Mouse (Mus musculus) heart, embryonic 13.5 days (tissue): ENCODE results near the gene 2210418O10Rik. TPM values are rescaled to one million over a fixed set of nuclear protein-coding genes. Genes with fewer than 3 reads are reported as not detected.
"Not testable (repeated sequence)": the region's sequence is repeated elsewhere in the genome, so short reads cannot be mapped to it uniquely, and the experiment has no call there.

Experiments used
- ATAC-seq: fragments of 200-750 bp; cut with Nextera tagmentation; 2 replicates; pipeline ENCODE4 v1.8.0; 2017; ENCODE audit warnings: moderate TSS enrichment; ENCODE audit not compliant: insufficient number of reproducible peaks, low FRiP score, low TSS enrichment; ENCODE audit errors: extremely low read depth
- H3K27ac ChIP-seq: fragments of 300-500 bp; sonication (generic); replicated peaks from 2 replicates; pipeline ENCODE4 v1.5.1; 2015; ENCODE audit warnings: moderate library complexity, mild to moderate bottlenecking, inconsistent platforms
- H3K27me3 ChIP-seq: fragments of 300-500 bp; sonication (generic); replicated peaks from 2 replicates; pipeline ENCODE4 v1.6.1; 2015; ENCODE audit warnings: mild to moderate bottlenecking, inconsistent platforms
- H3K36me3 ChIP-seq: fragments of 300-500 bp; sonication (generic); 2 replicates; pipeline ENCODE4 v1.6.1; 2015; ENCODE audit warnings: mild to moderate bottlenecking, inconsistent platforms
- H3K4me1 ChIP-seq: fragments of 300-500 bp; sonication (generic); 2 replicates; pipeline ENCODE4 v1.6.1; 2015; ENCODE audit warnings: inconsistent platforms
- H3K4me2 ChIP-seq: fragments of 300-500 bp; sonication (generic); 2 replicates; pipeline ENCODE4 v1.6.1; 2015; ENCODE audit warnings: inconsistent platforms, mild to moderate bottlenecking, moderate library complexity
- H3K4me3 ChIP-seq: fragments of 300-500 bp; sonication (generic); 2 replicates; pipeline ENCODE4 v1.5.1; 2015; ENCODE audit warnings: moderate library complexity, mild to moderate bottlenecking, inconsistent platforms
- H3K9ac ChIP-seq: fragments of 300-500 bp; sonication (generic); 2 replicates; pipeline ENCODE4 v1.6.1; 2015; ENCODE audit warnings: inconsistent platforms, mild to moderate bottlenecking, moderate library complexity
- H3K9me3 ChIP-seq: fragments of 300-500 bp; sonication (generic); 2 replicates; pipeline ENCODE4 v1.6.1; 2016; ENCODE audit warnings: inconsistent platforms
- WGBS: fragments of 180-500 bp; shearing (Covaris S2); methylation state at CpG from one replicate; pipeline ENCODE4 v1.1.7; 2015; ENCODE audit warnings: mixed read lengths; 5-methylcytosine and 5-hydroxymethylcytosine counted together
- polyA plus RNA-seq: library from polyadenylated mRNA; unstranded; fragments of >200 nt; fragmentation: Nextera tagmentation; extraction: Ambion mirVana; gene quantifications from 2 replicates; pipeline ENCODE4 v1.2.1, GENCODE M21; 2015

2210418O10Rik gene
- 5.5 and 10.5 TPM in 2 replicates for polyA plus RNA-seq

DNA sequence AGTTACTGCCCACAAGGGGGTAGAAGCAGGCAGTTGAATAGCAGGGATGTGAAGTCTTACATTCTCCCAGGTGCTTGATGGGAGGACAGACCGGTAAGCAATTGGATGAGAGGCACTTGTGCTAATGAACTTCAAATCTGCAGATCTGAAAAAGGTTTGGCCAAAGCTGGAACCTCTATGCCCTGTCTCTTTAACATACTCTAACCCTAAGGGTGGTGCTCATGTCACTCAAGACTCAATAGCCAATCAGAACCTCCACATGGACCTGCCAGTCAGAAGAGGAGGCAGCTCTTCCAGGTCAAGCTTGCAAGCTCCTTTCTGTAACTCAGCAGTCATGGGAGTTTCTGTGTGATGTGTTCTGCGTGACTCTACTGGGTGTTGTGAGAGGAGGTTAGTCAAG is at the start of gene 2210418O10Rik:
Gene 2210418O10Rik (plus strand): TSS at position 301 of the 400 bp plus-strand sequence.
- not testable (repeated sequence) for H3K36me3 ChIP-seq, H3K4me3 ChIP-seq, H3K9ac ChIP-seq, H3K4me1 ChIP-seq, H3K9me3 ChIP-seq, H3K27me3 ChIP-seq, ATAC-seq, H3K4me2 ChIP-seq, H3K27ac ChIP-seq
- no CpG with 5 or more reads among the region's 2 CpGs for WGBS

DNA sequence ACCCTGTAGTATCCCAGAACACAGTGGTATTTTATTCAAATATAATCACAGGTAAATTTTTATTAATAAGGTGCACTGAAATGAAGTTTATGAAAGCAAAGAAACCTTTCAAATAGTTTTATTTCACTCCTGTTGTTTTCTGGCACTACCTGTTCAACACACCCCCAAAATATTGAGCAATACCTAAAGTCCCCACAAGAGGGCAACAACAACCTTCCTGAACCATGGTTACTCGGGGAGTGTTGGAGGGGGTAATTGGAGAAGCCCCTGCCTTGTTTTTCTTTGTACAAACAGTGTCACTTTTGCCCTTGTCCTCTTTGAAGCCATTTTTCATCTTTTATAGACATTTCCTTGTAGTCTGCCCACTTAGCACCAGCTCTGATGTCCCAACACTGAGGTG is 22.1 kb downstream of the 2210418O10Rik start:
- not testable (repeated sequence) for H3K9me3 ChIP-seq

More for the DNA sequence above, 22.1 kb downstream of the 2210418O10Rik start:
- H3K36me3 ChIP-seq, H3K27me3 ChIP-seq, H3K4me1 ChIP-seq, H3K4me3 ChIP-seq, H3K27ac ChIP-seq, H3K9ac ChIP-seq, ATAC-seq, H3K4me2 ChIP-seq: not testable (repeated sequence)
- no CpG with 5 or more reads among the region's 1 CpGs for WGBS

Other genes with a start within 250 kb of the 2210418O10Rik start
- 0.96 and 3.1 TPM in 2 replicates for gene Gm2004, start 76.7 kb upstream of the 2210418O10Rik start, polyA plus RNA-seq
- gene Gm11009, start 92.9 kb downstream of the 2210418O10Rik start, polyA plus RNA-seq = not detected in 2 replicates
- 13.1 and 14.6 TPM in 2 replicates for gene Gm14435, start 197.0 kb downstream of the 2210418O10Rik start, polyA plus RNA-seq